Mouse (Mus musculus): ENCODE data around the gene Fam57a. TPM values are rescaled to one million over a fixed set of nuclear protein-coding genes. Genes with fewer than 3 reads are reported as not detected.

Fam57a gene
- polyA plus RNA-seq, 1 experiment from 2014 or later = 14.5 TPM

- no peak for DNase-seq (ENCODE audit: low spot score)
- 89% methylated on average over 2 of the region's 2 CpGs for WGBS
- Histone ChIP-seq H3K4me2 (ENCODE audit: low read length) (no peak overlapping the region), H3K27ac (no peak overlapping the region), H3K36me3 (ENCODE audit: insufficient read depth, low read length) (peaks cover 19% of the 10 kb centered on the region), H3K4me1 (replicated peaks; ENCODE audit: insufficient read depth, low read length) (0 out of 2 replicates have a peak, but pooled peaks cover 6% of the 10 kb centered on the region), H3K9me3 (replicated peaks; ENCODE audit: low read length) (no peaks in the 10 kb centered on the region), H3K27me3 (ENCODE audit: insufficient read depth, low read length) (no peaks in the 10 kb centered on the region), H3K4me3 (replicated peaks; ENCODE audit: low read depth, low read length) (no peak overlapping the region), H3K9ac (ENCODE audit: low read depth, low read length) (no peak overlapping the region)
- TF ChIP-seq CTCF (IDR thresholded peaks at IDR 0.05; ENCODE audit: low read depth) = no peak
- no peak for ATAC-seq (replicated peaks; ENCODE audit: low FRiP score, low read depth)
Measured at GRCm38 (mm10) chr11:76215011-76215410, 35.5 kb downstream of the Fam57a start.

- DNase-seq (ENCODE audit: low spot score) (no peak), ATAC-seq (replicated peaks; ENCODE audit: low FRiP score, low read depth) (no peak)
- Histone ChIP-seq H3K27me3 (ENCODE audit: insufficient read depth, low read length) (no peaks in the 10 kb centered on the region), H3K4me1 (replicated peaks; ENCODE audit: insufficient read depth, low read length) (0 out of 2 replicates have a peak, but pooled peaks cover 6% of the 10 kb centered on the region), H3K9ac (ENCODE audit: low read depth, low read length) (no peak overlapping the region), H3K27ac (no peak overlapping the region; the same call in 1 of the 2 replicates), H3K4me2 (ENCODE audit: low read length) (peak overlapping the region; percentile 73), H3K9me3 (replicated peaks; ENCODE audit: low read length) (no peaks in the 10 kb centered on the region), H3K4me3 (replicated peaks; ENCODE audit: low read depth, low read length) (peak overlapping the region; percentile 70), H3K36me3 (ENCODE audit: insufficient read depth, low read length) (peaks cover 19% of the 10 kb centered on the region)
- 92% methylated on average over 5 of the region's 5 CpGs for WGBS
- TF ChIP-seq CTCF (IDR thresholded peaks at IDR 0.05; ENCODE audit: low read depth) = no peak
Measured at GRCm38 (mm10) chr11:76216049-76216540, 36.6 kb downstream of the Fam57a start.

- H3K4me2 ChIP-seq (ENCODE audit: low read length) = peak overlapping the region; percentile 73
- 2% methylated on average over 33 of the region's 33 CpGs for WGBS
- ATAC-seq (replicated peaks; ENCODE audit: low FRiP score, low read depth) (peak; percentile 11; the same call in 1 of the 2 replicates), DNase-seq (ENCODE audit: low spot score) (peak; percentile 53)
- 0 out of 2 replicates have a peak, but pooled peaks cover 6% of the 10 kb centered on the region for H3K4me1 ChIP-seq (replicated peaks; ENCODE audit: insufficient read depth, low read length)
- no peak for TF ChIP-seq CTCF (IDR thresholded peaks at IDR 0.05; ENCODE audit: low read depth)
- peak overlapping the region; percentile 87 for H3K27ac ChIP-seq
- no peaks in the 10 kb centered on the region for H3K9me3 ChIP-seq (replicated peaks; ENCODE audit: low read length)
- H3K36me3 ChIP-seq (ENCODE audit: insufficient read depth, low read length) = peaks cover 19% of the 10 kb centered on the region
- H3K27me3 ChIP-seq (ENCODE audit: insufficient read depth, low read length) = no peaks in the 10 kb centered on the region
- peak overlapping the region; percentile 70 for H3K4me3 ChIP-seq (replicated peaks; ENCODE audit: low read depth, low read length)
- peak overlapping the region; percentile 90 for H3K9ac ChIP-seq (ENCODE audit: low read depth, low read length)
Measured at GRCm38 (mm10) chr11:76216681-76217389, 37.4 kb downstream of the Fam57a start.

- peak; percentile 97 for TF ChIP-seq CTCF (IDR thresholded peaks at IDR 0.05; ENCODE audit: low read depth)
- DNase-seq (ENCODE audit: low spot score) = peak; percentile 99
- peak within 1 kb of the TSS; percentile 90 for H3K9ac ChIP-seq (ENCODE audit: low read depth, low read length)
- H3K36me3 ChIP-seq (ENCODE audit: insufficient read depth, low read length) = peaks cover 18% of the 10 kb centered on the region
- ATAC-seq (replicated peaks; ENCODE audit: low FRiP score, low read depth) = peak; percentile 97
- peak within 1 kb of the TSS; percentile 87 for H3K27ac ChIP-seq
- H3K27me3 ChIP-seq (ENCODE audit: insufficient read depth, low read length) = no peaks in the 10 kb centered on the region
- peak within 1 kb of the TSS; percentile 73 for H3K4me2 ChIP-seq (ENCODE audit: low read length)
- H3K4me3 ChIP-seq (replicated peaks; ENCODE audit: low read depth, low read length) = peak within 1 kb of the TSS; percentile 70
- H3K4me1 ChIP-seq (replicated peaks; ENCODE audit: insufficient read depth, low read length) = 0 out of 2 replicates have a peak, but pooled peaks cover 6% of the 10 kb centered on the region
- under 1% methylated on average over 35 of the region's 35 CpGs for WGBS
- no peaks in the 10 kb centered on the region for H3K9me3 ChIP-seq (replicated peaks; ENCODE audit: low read length)
Measured at GRCm38 (mm10) chr11:76217390-76217800, 37.9 kb downstream of the Fam57a start, which contains the start of the genes Dbil5 and Gemin4. Gene Dbil5 (plus strand): TSS chr11:76217608. Gene Gemin4 (minus strand): TSS chr11:76217664.

GRCm38 (mm10) chr11:76224631-76225030, 45.2 kb downstream of the Fam57a start:
- TF ChIP-seq CTCF (IDR thresholded peaks at IDR 0.05; ENCODE audit: low read depth) = no peak
- 91% methylated on average over 5 of the region's 5 CpGs for WGBS
- H3K36me3 ChIP-seq (ENCODE audit: insufficient read depth, low read length) = peaks cover 17% of the 10 kb centered on the region

GRCm38 (mm10) chr11:76225051-76225450, 45.6 kb downstream of the Fam57a start:
- no peak for ATAC-seq (replicated peaks; ENCODE audit: low FRiP score, low read depth)
- no peak overlapping the region for H3K4me2 ChIP-seq (ENCODE audit: low read length)
- no peaks in the 10 kb centered on the region for H3K9me3 ChIP-seq (replicated peaks; ENCODE audit: low read length)
- DNase-seq (ENCODE audit: low spot score) = no peak
- H3K36me3 ChIP-seq (ENCODE audit: insufficient read depth, low read length) = peaks cover 17% of the 10 kb centered on the region
- no peak overlapping the region for H3K9ac ChIP-seq (ENCODE audit: low read depth, low read length)
- no peak overlapping the region for H3K4me3 ChIP-seq (replicated peaks; ENCODE audit: low read depth, low read length)
- no peaks in the 10 kb centered on the region for H3K4me1 ChIP-seq (replicated peaks; ENCODE audit: insufficient read depth, low read length)
- H3K27ac ChIP-seq = no peak overlapping the region
- no peaks in the 10 kb centered on the region for H3K27me3 ChIP-seq (ENCODE audit: insufficient read depth, low read length)
- TF ChIP-seq CTCF (IDR thresholded peaks at IDR 0.05; ENCODE audit: low read depth) = no peak

More at GRCm38 (mm10) chr11:76224631-76225030, 45.2 kb downstream of the Fam57a start:
- no peak overlapping the region for H3K27ac ChIP-seq
- H3K4me1 ChIP-seq (replicated peaks; ENCODE audit: insufficient read depth, low read length) = no peaks in the 10 kb centered on the region
- H3K4me2 ChIP-seq (ENCODE audit: low read length) = no peak overlapping the region
- no peak for DNase-seq (ENCODE audit: low spot score)
- H3K9ac ChIP-seq (ENCODE audit: low read depth, low read length) = no peak overlapping the region
- no peak overlapping the region for H3K4me3 ChIP-seq (replicated peaks; ENCODE audit: low read depth, low read length)
- ATAC-seq (replicated peaks; ENCODE audit: low FRiP score, low read depth) = no peak
- H3K27me3 ChIP-seq (ENCODE audit: insufficient read depth, low read length) = no peaks in the 10 kb centered on the region
- no peaks in the 10 kb centered on the region for H3K9me3 ChIP-seq (replicated peaks; ENCODE audit: low read length)
